Mouse (Mus musculus) Muller cell, postnatal 12 days (primary cell): ENCODE results near the gene L3hypdh.

ENCODE experiments used
- DNase-seq: peaks from one replicate; pipeline ENCODE4 v3.0.0-alpha.2; 2015; ENCODE audit errors: inconsistent ontology term

Gene L3hypdh

DNA sequence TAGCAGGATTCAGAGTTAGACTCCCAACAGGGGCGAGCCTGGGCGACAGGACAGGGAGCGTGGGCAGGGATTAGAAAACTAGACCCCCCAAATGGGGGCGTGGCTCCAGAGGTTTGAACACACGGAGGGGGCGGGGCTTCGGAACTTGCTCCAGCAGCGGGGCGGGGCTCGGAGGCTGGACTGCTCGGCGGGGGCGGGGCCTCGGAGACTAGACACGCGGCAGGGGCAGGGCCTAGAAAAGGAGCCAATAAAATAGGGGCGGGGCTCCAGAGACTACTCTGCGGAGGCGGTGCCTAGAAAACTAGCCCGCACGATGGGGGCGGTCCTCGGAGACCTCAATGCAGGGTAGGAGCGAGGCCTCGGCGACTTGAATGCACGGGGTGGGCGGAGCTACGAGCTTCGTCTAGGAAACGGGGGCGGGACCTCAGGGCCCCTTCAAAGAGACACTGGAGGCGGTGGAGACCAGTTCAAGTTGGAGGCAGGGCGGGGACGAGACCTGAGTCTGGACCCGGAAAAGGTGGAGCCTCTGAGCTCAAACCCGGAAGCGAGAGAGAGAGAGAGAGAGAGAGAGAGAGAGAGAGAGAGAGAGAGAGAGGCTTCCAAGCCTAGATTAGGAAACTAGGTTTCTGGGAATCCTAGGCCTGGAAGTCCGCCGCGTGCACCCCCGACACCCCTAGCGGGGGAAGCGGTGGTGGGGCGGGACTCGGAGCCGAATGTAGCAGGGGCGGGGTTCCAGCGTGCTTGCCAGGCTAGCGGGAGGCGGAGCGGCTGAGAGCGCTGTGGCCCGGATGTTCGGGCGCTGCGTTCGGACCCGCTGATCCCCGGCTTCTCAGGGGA is at the start of gene L3hypdh, which contains the start of gene Jkamp:
Gene L3hypdh, minus strand, starts transcription at position 111 of the 837 bp plus-strand sequence.
Gene Jkamp, plus strand, starts transcription at position 261 of the 837 bp plus-strand sequence.
- DNase-seq, result peak; percentile 100

GRCm38 (mm10) chr12:72129203-72129602 is 44.0 kb upstream of the L3hypdh start:
- DNase-seq, result no peak

GRCm38 (mm10) chr12:72115686-72116345 is 30.6 kb upstream of the L3hypdh start:
- no peak for DNase-seq

GRCm38 (mm10) chr12:72115126-72115525 is 29.9 kb upstream of the L3hypdh start:
- no peak for DNase-seq

DNA sequence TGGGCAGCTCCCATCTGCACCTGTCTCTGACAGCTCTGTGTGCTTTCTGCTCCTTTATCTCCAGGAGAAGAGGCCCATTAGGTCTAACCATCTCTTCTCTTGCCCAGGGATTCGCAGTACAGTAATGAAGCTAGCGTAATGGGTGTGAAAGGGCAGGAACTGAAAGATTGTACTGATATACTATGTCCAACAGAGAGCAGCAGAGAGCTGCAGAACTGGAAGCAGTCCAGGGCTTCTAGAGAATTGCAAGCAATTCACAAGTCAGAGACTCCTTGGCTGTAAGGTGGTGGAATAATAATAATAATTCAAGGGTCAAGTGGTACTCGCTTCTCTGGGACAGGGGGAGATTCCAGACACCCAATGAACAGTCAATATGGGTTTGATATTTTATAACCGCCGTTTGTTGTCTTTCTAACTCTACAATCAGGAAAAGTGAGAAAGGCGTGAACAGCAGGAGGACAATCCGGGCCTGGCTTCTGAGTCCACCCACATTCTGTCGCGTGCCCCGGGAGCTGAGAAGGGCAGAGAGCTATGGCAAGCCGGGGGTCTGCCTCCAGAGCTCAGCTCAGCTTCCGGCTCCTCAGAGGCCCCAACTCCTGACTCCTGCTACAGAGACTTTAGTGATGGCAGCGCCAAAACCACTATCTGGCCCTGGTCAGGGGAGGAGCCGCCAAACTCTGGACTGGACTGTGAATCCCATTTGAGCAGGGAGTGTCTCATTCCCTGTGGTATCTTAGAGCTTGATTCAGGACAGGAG is 19.5 kb upstream of the L3hypdh start:
- DNase-seq, result peak; percentile 65

- DNase-seq, result no peak
Observed at GRCm38 (mm10) chr12:72104027-72104426, 18.8 kb upstream of the L3hypdh start.

DNA sequence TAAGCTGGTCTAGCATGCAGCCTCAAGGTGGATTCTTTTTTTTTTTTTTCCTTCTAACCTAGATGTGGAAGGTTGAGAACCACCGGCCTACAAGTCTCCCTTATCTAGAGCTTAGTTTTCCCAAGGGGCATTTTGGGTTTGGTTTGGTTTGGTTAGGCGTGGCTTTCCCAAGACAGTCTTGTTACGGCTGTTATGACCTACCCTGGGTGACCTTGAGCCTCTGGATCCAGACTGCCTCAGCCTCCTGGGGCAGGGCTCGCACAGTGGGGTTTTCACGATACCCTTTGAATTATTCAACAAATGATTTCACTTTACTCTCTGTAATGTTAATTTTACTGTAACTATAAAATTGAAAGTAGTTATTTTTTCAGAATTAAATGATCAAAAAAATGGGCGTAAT is 17.5 kb upstream of the L3hypdh start:
- DNase-seq, result no peak

GRCm38 (mm10) chr12:72096966-72097365 is 11.7 kb upstream of the L3hypdh start:
- no peak for DNase-seq

- DNase-seq, result no peak
Observed at GRCm38 (mm10) chr12:72089802-72090201, 4.6 kb upstream of the L3hypdh start.

GRCm38 (mm10) chr12:72086166-72086825 is 1.1 kb upstream of the L3hypdh start:
- DNase-seq, result no peak

DNA sequence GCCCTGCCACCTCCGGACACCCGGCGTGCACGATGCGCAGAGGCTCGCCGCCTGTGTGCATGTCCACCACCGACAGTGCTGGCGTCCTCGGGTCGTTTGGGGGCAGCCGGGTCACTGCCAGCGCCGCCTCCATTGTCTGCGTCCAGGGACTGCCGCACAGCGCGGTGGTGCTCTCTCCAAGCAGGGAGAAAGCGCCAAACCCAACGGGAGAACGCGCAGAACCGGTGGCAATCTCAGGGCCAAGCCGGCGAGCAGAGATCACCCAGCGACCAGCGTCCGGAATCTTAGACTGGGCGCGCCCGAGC is 263 bp downstream of the L3hypdh start:
- DNase-seq, result no peak

DNA sequence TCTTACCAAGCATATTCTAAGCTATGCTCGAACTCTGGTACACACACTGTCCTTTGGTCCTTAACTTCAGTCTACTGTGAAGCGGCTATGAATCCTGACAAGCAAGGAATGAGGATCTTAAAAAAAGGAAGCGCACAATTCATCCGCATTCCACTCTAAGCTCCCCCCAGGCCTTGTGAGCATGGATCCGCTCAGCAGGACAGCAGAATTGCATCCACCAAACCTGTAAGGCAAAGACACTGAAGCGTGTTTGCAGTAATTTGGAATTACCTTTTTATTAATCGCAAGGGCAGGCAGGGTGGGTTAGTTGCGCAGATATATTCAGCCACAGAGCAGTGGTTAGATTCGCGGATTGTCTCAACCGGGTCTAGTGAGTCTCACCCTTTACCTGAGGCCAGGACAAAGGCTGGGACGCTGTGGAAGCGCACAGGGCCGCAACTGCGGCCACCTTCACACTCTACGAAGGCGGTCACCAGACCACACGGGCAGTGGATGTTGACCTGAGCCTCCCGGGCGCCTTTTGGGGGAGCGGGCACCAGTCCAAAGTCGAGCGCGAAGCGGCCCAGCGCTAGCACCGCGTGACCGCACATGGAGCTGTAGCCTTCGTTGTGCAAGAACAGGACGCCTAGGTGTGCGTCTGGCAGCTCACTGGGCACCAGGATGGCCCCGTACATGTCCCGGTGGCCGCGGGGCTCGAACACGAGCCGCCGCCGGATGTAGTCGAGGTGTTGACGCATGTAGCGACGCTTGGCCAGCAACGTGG is 797 bp downstream of the L3hypdh start:
- DNase-seq, result peak; percentile 36

GRCm38 (mm10) chr12:72083265-72083664 is 2.0 kb downstream of the L3hypdh start:
- no peak for DNase-seq

DNA sequence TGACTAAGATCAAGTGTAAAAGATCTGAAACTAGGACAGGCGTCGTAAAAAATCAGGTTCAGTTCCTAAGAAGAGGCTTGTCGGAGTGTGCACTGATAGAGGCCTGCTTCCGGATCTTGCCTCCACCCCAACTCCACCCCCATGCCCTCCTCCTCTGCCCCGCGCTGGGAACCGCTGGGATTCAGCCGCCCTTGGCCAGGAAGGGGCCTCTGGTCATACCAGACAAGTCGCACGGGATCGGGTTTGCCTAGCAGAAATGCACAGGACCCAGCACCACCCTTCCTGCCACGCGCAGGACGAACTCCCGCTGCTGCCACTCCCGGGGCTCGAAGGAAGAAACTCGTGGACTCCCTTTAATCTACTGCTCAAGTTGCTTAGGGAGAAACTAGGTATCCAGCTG is 2.9 kb downstream of the L3hypdh start:
- peak; percentile 3 for DNase-seq

GRCm38 (mm10) chr12:72081961-72082360 is 3.3 kb downstream of the L3hypdh start:
- DNase-seq, result no peak

DNA sequence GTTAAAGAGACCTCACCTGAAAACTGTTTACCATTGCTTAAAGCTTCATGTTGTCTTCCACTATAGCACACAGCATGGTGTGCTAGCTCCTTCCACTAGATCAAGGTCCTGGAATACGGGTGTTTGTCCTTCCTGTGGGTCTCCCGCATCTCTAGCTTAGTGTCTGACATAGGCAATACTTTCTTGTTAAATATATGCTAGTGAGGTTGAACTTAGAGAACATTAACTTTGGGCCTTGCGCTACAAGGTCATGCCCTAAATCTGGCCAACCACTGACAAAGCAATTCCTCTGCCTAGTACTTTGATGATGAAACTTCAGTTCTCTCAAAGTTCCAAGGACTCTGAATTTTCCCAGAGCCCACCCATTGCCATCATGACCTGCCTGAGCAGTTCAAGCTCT is 7.0 kb downstream of the L3hypdh start:
- DNase-seq, result no peak

- peak; percentile 89 for DNase-seq
Observed at GRCm38 (mm10) chr12:72070327-72071269, 14.6 kb downstream of the L3hypdh start, which contains the start of gene Gpr135. Gpr135 (minus strand) TSS chr12:72071125.

DNA sequence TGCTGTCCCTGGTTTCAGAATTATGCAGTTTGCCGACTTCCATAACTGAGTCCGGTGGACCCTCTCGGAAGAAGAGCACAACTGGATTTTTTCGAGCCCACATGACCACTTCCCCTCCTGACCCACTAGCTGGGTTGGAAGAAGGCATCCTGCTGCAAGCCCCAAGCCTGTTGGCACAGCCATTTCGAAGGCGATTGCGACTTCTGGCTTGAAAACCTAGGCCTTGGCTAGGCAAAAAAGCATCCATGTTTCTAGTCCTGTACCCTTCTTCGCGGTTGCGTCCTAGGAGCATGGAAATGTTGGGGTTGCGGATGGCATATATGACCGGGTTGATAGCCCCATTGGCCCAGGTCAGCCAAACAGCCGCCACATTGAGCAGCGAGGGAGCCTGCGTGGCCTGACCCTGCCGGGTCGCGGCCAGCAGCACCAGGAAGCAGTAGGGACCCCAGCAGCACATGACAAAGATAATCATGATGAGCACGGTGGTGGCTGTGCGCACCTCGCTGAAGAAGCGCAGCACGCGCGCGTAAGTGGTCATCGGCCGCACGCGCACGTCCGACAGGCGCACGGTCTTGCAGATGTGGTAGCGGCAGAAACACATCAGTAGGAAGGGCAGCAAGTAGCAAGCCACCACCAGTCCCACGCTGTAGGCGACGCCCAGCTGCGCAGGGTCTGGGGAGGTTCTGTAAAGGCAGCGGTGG is 15.5 kb downstream of the L3hypdh start:
- no peak for DNase-seq

GRCm38 (mm10) chr12:72057780-72058179 is 27.5 kb downstream of the L3hypdh start:
- no peak for DNase-seq
